Mouse (Mus musculus) thymus, postnatal 0 days (tissue): ENCODE results near the gene Babam2. TPM values are rescaled to one million over a fixed set of nuclear protein-coding genes. Genes with fewer than 3 reads are reported as not detected.

Experiments used
- DNase-seq: peaks from one replicate; pipeline ENCODE4 v3.0.0-alpha.2; 2015; ENCODE audit warnings: low spot score
- polyA plus RNA-seq: library from polyadenylated mRNA; unstranded; fragments of >200 nt; fragmentation: Nextera tagmentation; extraction: Ambion mirVana; gene quantifications from 2 replicates; pipeline ENCODE4 v1.2.1, GENCODE M21; 2015

Babam2 gene
- polyA plus RNA-seq, 1 experiment from 2014 or later: 53.9 TPM

- DNase-seq: no peak
These were observed 338.3 kb downstream of the Babam2 start for GRCm38 (mm10) chr5:32035721-32036320.

GRCm38 (mm10) chr5:32036896-32037295, 339.4 kb downstream of the Babam2 start:
- DNase-seq: no peak

- DNase-seq: no peak
These were observed 340.1 kb downstream of the Babam2 start for GRCm38 (mm10) chr5:32037546-32037945.

- no peak for DNase-seq
These were observed 341.5 kb downstream of the Babam2 start for GRCm38 (mm10) chr5:32038994-32039393.

GRCm38 (mm10) chr5:32039511-32039910, 342.0 kb downstream of the Babam2 start:
- no peak for DNase-seq

- no peak for DNase-seq
These were observed 345.7 kb downstream of the Babam2 start for GRCm38 (mm10) chr5:32043153-32043552.

GRCm38 (mm10) chr5:32043996-32044395, 346.5 kb downstream of the Babam2 start:
- DNase-seq: no peak

GRCm38 (mm10) chr5:32051899-32052298, 354.4 kb downstream of the Babam2 start:
- DNase-seq: no peak

GRCm38 (mm10) chr5:32052467-32052866, 355.0 kb downstream of the Babam2 start:
- DNase-seq: no peak

- DNase-seq: peak; percentile 20
These were observed 356.0 kb downstream of the Babam2 start for GRCm38 (mm10) chr5:32053476-32053875.

- no peak for DNase-seq
These were observed 358.2 kb downstream of the Babam2 start for GRCm38 (mm10) chr5:32055676-32056075.

GRCm38 (mm10) chr5:32056126-32056525, 358.6 kb downstream of the Babam2 start:
- no peak for DNase-seq

- DNase-seq: no peak
These were observed 361.2 kb downstream of the Babam2 start for GRCm38 (mm10) chr5:32058481-32059253.

- no peak for DNase-seq
These were observed 361.8 kb downstream of the Babam2 start for GRCm38 (mm10) chr5:32059254-32059796.

- no peak for DNase-seq
These were observed 363.0 kb downstream of the Babam2 start for GRCm38 (mm10) chr5:32060485-32060884.

- DNase-seq: no peak
These were observed 364.4 kb downstream of the Babam2 start for GRCm38 (mm10) chr5:32061854-32062253.

GRCm38 (mm10) chr5:32064341-32065105, 367.0 kb downstream of the Babam2 start:
- DNase-seq: no peak

GRCm38 (mm10) chr5:32066015-32066734, 368.7 kb downstream of the Babam2 start:
- no peak for DNase-seq

- no peak for DNase-seq
These were observed 369.4 kb downstream of the Babam2 start for GRCm38 (mm10) chr5:32066839-32067238.

GRCm38 (mm10) chr5:32068616-32069015, 371.1 kb downstream of the Babam2 start:
- no peak for DNase-seq

GRCm38 (mm10) chr5:32069096-32069495, 371.6 kb downstream of the Babam2 start:
- no peak for DNase-seq
